Mouse (Mus musculus) heart, embryonic 11.5 days (tissue): Measurements from ENCODE around the gene Bpnt1. TPM values are rescaled to one million over a fixed set of nuclear protein-coding genes. Genes with fewer than 3 reads are reported as not detected.
"Not testable (repeated sequence)": the region's sequence is repeated elsewhere in the genome, so short reads cannot be mapped to it uniquely, and the experiment has no call there.

Source experiments
- ATAC-seq: fragments of 200-750 bp; cut with Nextera tagmentation; replicated peaks from 2 replicates; pipeline ENCODE4 v1.8.0; 2017; ENCODE audit warnings: moderate library complexity; ENCODE audit not compliant: insufficient number of reproducible peaks, low FRiP score, low TSS enrichment
- H3K27ac ChIP-seq: fragments of 300-500 bp; sonication (generic); 2 replicates; pipeline ENCODE4 v1.5.1; 2014; ENCODE audit warnings: mild to moderate bottlenecking, low read depth, low read length
- H3K27me3 ChIP-seq: fragments of 300-500 bp; sonication (generic); 2 replicates; pipeline ENCODE4 v1.6.1; 2014; ENCODE audit warnings: mild to moderate bottlenecking, low read length, mixed read lengths; ENCODE audit not compliant: control insufficient read depth, insufficient read depth
- H3K36me3 ChIP-seq: fragments of 300-500 bp; sonication (generic); 2 replicates; pipeline ENCODE4 v1.6.1; 2014; ENCODE audit warnings: mild to moderate bottlenecking, low read length, moderate library complexity, mixed read lengths; ENCODE audit not compliant: control insufficient read depth, insufficient read depth
- H3K4me1 ChIP-seq: fragments of 300-500 bp; sonication (generic); 2 replicates; pipeline ENCODE4 v1.6.1; 2014; ENCODE audit warnings: low read length; ENCODE audit not compliant: control insufficient read depth, insufficient read depth
- H3K4me2 ChIP-seq: fragments of 300-500 bp; sonication (generic); 2 replicates; pipeline ENCODE4 v1.6.1; 2014; ENCODE audit warnings: mild to moderate bottlenecking, moderate library complexity
- H3K4me3 ChIP-seq: fragments of 300-500 bp; sonication (generic); 2 replicates; pipeline ENCODE4 v1.5.1; 2014; ENCODE audit warnings: low read depth, low read length
- H3K9ac ChIP-seq: fragments of 300-500 bp; sonication (generic); 2 replicates; pipeline ENCODE4 v1.6.1; 2014; ENCODE audit warnings: mild to moderate bottlenecking, low read depth, low read length, moderate library complexity
- H3K9me3 ChIP-seq: fragments of 300-500 bp; sonication (generic); replicated peaks from 2 replicates; pipeline ENCODE4 v1.6.1; 2016; ENCODE audit warnings: low read length; ENCODE audit not compliant: control insufficient read depth
- WGBS: fragments of 180-500 bp; shearing (Covaris S2); extraction: QIAGEN DNeasy Blood & Tissue Kit; methylation state at CpG from one replicate; pipeline ENCODE4 v1.1.7; 2014; ENCODE audit not compliant: insufficient replicate concordance; 5-methylcytosine and 5-hydroxymethylcytosine counted together
- polyA plus RNA-seq: library from polyadenylated mRNA; unstranded; fragments of >200 nt; fragmentation: Nextera tagmentation; extraction: Ambion mirVana; gene quantifications from 2 replicates; pipeline ENCODE4 v1.2.1, GENCODE M21; 2014

Bpnt1 gene
- polyA plus RNA-seq, 1 experiment from 2014 or later: 27.0 TPM

DNA sequence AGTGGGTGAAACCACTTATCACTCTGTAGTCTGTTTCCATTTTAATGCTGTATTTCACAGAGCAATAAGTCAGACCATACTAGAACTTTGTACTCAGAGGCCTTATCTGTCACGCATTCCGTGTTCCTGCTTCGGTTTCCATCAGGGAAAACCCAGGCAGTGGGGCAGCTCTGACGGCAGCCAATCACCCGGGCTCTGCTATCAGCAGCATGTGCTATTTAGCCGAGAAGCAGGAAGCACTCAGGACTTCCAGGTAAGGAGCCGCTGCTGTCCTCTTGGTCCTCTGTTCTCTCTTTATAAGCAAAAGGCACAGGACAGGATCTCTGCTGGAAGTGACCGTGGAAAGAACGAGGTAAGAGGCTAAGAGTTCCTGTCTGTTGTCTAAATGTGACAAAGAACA lies 20.0 kb upstream of the Bpnt1 start:
- peak overlapping the region; percentile 22 for H3K4me2 ChIP-seq
- H3K4me3 ChIP-seq: no peak overlapping the region
- H3K9me3 ChIP-seq: no peaks in the 10 kb centered on the region
- 34% methylated on average over 9 of the region's 9 CpGs for WGBS
- 0 out of 2 replicates have a peak overlapping the region, but pooled peaks have one; percentile 22 for H3K9ac ChIP-seq
- H3K27me3 ChIP-seq: no peaks in the 10 kb centered on the region
- no peak overlapping the region; the same call in 1 of the 2 replicates for H3K27ac ChIP-seq
- H3K4me1 ChIP-seq: peaks cover 11% of the 10 kb centered on the region
- peaks cover 11% of the 10 kb centered on the region; the same call in 1 of the 2 replicates for H3K36me3 ChIP-seq
- 0 out of 2 replicates have a peak, but pooled peaks have one; percentile 22 for ATAC-seq

- H3K9me3 ChIP-seq: no peaks in the 10 kb centered on the region
- peaks cover 6% of the 10 kb centered on the region for H3K4me1 ChIP-seq
- H3K36me3 ChIP-seq: peaks cover 16% of the 10 kb centered on the region; the same call in 1 of the 2 replicates
- no peak overlapping the region for H3K9ac ChIP-seq
- no peak overlapping the region for H3K4me2 ChIP-seq
- H3K4me3 ChIP-seq: no peak overlapping the region
- 89% methylated on average over 4 of the region's 4 CpGs for WGBS
- no peak for ATAC-seq
- H3K27ac ChIP-seq: no peak overlapping the region
- no peaks in the 10 kb centered on the region for H3K27me3 ChIP-seq
These were observed 17.4 kb upstream of the Bpnt1 start for GRCm38 (mm10) chr1:185314546-185314945.

- peaks cover 6% of the 10 kb centered on the region for H3K4me1 ChIP-seq
- no peak overlapping the region for H3K4me2 ChIP-seq
- H3K27ac ChIP-seq: no peak overlapping the region
- no peak overlapping the region for H3K9ac ChIP-seq
- H3K9me3 ChIP-seq: no peaks in the 10 kb centered on the region
- no peaks in the 10 kb centered on the region for H3K27me3 ChIP-seq
- ATAC-seq: no peak
- no peak overlapping the region for H3K4me3 ChIP-seq
- H3K36me3 ChIP-seq: peaks cover 25% of the 10 kb centered on the region
- 87% methylated on average over 16 of the region's 16 CpGs for WGBS
These were observed 15.9 kb upstream of the Bpnt1 start for GRCm38 (mm10) chr1:185315846-185316568.

GRCm38 (mm10) chr1:185327754-185328345 lies 4.1 kb upstream of the Bpnt1 start:
- Histone ChIP-seq H3K4me3 (peak overlapping the region; percentile 86), H3K36me3 (peaks cover 17% of the 10 kb centered on the region), H3K4me2 (peak overlapping the region; percentile 65)
- not testable (repeated sequence) for H3K9me3 ChIP-seq, ATAC-seq, H3K9ac ChIP-seq, H3K4me1 ChIP-seq, H3K27ac ChIP-seq, H3K27me3 ChIP-seq
- 57% methylated on average over 3 of the region's 3 CpGs for WGBS

DNA sequence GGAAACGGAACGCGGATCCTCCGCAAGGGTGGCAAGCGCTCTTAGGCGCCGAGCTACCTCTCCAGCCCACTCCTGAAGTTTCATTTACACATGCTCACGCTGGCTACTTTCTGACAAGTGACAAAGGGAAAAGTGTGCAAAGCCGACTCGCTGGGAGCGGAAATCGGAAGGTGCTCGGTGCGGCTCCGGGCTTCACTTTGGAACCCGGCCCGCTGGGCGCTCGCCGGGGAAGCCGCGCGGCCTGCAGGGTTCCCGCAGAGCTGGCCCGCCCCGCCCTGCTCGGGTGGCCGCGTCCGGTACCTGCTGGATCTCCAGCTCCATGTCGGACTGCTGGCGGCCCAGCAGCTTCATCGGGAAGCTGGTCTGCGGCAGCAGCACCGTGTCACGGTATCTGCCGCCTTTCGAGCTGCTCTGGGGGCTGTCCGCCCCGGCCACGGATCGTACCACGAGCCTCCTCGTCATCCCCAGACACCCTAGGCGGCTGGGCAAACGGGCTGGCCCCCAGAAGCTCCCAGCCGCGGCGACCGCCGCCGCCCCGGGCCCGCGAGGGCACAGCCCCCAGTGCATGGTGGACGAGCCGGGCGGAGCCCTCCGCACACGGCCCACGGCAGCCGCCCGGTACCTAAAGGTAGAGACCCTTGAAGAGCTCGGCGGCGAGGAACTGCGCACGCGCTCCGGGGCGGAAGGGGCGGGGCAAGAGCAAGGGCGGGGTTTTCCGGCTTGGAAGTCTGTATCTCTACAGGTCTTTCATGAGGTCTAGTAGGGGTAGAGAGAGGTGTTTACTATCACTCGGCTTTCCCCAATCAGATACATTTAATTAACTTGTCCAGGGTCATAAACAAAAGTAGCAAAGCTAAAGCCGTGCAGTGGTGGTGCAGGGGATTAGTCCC lies 3.0 kb upstream of the Bpnt1 start, which contains the start of gene Iars2:
Gene Iars2 (minus strand): TSS at position 676 of the 890 bp plus-strand sequence.
- ATAC-seq: peak; percentile 91
- H3K4me3 ChIP-seq: peak within 1 kb of the TSS; percentile 86
- WGBS: under 1% methylated on average over 76 of the region's 76 CpGs

DNA sequence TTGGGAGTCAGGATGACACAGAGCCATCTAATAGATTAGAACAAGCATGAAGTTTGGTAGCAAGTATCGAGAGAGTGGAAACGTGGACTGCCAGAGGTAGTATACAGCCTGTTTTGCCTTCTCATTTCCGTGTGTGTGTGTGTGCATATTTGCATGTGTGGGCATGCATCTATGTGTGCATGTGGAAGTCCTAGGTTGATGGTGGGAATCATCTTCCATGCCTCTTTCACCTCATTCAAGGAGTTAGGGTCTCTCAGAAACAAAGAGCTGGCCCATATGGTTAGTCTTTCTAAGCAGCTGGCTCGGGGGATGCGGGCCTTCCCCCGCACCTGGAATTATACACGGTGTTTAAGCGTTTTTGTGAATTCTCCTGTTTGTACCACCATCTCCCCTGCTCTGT lies 2.1 kb upstream of the Bpnt1 start:
- H3K9me3 ChIP-seq: no peaks in the 10 kb centered on the region
- H3K4me3 ChIP-seq: no peak overlapping the region
- H3K27ac ChIP-seq: no peak overlapping the region
- H3K9ac ChIP-seq: no peak overlapping the region
- no peaks in the 10 kb centered on the region for H3K27me3 ChIP-seq
- H3K36me3 ChIP-seq: peaks cover 8% of the 10 kb centered on the region
- peak overlapping the region; percentile 65 for H3K4me2 ChIP-seq
- H3K4me1 ChIP-seq: peaks cover 10% of the 10 kb centered on the region
- 87% methylated on average over 8 of the region's 8 CpGs for WGBS
- no peak for ATAC-seq

More for the DNA sequence above, 3.0 kb upstream of the Bpnt1 start, which contains the start of gene Iars2:
- Histone ChIP-seq H3K4me2 (peak within 1 kb of the TSS; percentile 65), H3K27ac (peak within 1 kb of the TSS; percentile 97), H3K27me3 (no peaks in the 10 kb centered on the region), H3K4me1 (peaks cover 10% of the 10 kb centered on the region), H3K9ac (peak within 1 kb of the TSS; percentile 88), H3K36me3 (peaks cover 9% of the 10 kb centered on the region), H3K9me3 (no peaks in the 10 kb centered on the region)

DNA sequence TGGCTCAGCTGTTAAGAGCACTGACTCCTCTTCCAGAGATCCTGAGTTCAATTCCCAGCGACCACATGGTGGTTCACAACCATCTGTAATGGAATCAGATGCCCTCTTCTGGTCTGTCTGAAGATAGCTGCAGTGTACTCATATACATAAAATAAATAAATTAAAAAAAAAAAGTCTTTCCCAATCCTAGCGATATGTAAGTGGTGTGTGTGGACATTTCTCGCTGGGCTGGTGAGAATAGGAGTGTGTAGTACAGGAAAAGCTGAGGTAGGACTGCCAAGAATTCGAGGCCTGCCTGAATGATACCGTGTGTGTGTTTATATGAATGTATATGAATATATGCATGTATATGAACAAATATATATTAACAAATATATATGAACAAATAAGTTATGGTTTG lies 585 bp upstream of the Bpnt1 start:
- no peak for ATAC-seq
- no peaks in the 10 kb centered on the region for H3K9me3 ChIP-seq
- peak overlapping the region; percentile 75 for H3K4me3 ChIP-seq
- WGBS: 51% methylated on average over 5 of the region's 5 CpGs
- no peak overlapping the region for H3K9ac ChIP-seq
- no peak overlapping the region for H3K27ac ChIP-seq
- no peaks in the 10 kb centered on the region for H3K27me3 ChIP-seq
- H3K4me2 ChIP-seq: peak overlapping the region; percentile 77
- peaks cover 15% of the 10 kb centered on the region for H3K4me1 ChIP-seq
- 0 out of 2 replicates have a peak, but pooled peaks cover 4% of the 10 kb centered on the region for H3K36me3 ChIP-seq

DNA sequence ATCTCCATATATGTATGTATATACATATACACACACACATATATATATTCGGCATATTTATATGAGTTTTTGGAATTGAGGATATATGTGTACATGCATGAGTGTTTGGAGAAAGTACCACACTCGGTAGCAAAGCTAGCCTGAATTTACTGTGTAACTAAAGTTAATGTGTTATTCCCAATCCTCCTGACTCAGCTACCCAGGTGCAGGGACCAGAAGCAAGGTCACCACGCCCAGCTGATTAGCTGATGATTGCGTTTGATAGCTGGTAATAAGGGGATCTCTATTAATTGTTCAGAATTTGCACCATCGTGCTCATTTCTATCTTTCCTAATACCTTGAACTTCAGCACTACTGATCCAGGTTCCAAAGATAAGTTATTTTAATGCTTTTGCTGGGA lies 1.7 kb downstream of the Bpnt1 start:
- Histone ChIP-seq H3K4me1 (peaks cover 18% of the 10 kb centered on the region), H3K9me3 (no peaks in the 10 kb centered on the region), H3K9ac (no peak overlapping the region), H3K4me2 (no peak overlapping the region), H3K36me3 (no peaks in the 10 kb centered on the region), H3K27ac (no peak overlapping the region), H3K27me3 (no peaks in the 10 kb centered on the region), H3K4me3 (no peak overlapping the region)
- no peak for ATAC-seq
- WGBS: 83% methylated on average over 5 of the region's 5 CpGs
